Mouse (Mus musculus) heart, adult 2 months (tissue): ENCODE data around the gene March5.

Source experiments
- CTCF ChIP-seq: fragments of 200-600 bp; IDR thresholded peaks from 2 replicates; pipeline ENCODE4 v1.8.1; 2022; ENCODE audit warnings: antibody characterized with exemption, mild to moderate bottlenecking, moderate library complexity
- EP300 ChIP-seq: fragments of 200-500 bp; IDR thresholded peaks from 2 replicates; pipeline ENCODE4 v1.6.1; 2011; ENCODE audit warnings: low read depth, low read length, control low read depth; ENCODE audit not compliant: insufficient read depth
- POLR2A ChIP-seq: fragments of 200-500 bp; IDR thresholded peaks from 2 replicates; pipeline ENCODE4 v1.6.1; 2011; ENCODE audit warnings: mild to moderate bottlenecking, low read depth, low read length, control low read depth; ENCODE audit not compliant: insufficient read depth

DNA sequence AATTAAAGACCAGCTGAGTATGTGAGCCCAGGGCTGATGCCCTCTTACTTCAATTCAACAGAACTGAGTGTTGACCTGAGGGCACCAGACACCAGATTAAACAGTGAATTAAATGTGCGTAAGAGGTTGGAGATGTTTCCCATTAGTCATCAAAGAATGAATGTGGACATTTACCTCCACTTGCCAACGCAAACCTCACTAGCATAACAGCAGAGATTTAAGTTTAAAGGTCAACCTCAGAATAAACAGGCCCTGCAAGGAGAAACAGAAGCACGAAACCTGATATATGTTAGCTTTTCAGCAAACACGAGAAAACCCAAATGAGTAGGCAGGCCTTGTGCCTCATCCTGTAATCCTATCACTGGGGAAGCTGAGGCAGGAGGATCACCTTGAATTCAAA lies 55.0 kb downstream of the March5 start:
- TF ChIP-seq CTCF (no peak), POLR2A (no peak), EP300 (no peak)
